Mouse (Mus musculus): ENCODE data around the gene Kcnj15. TPM values are rescaled to one million over a fixed set of nuclear protein-coding genes. Genes with fewer than 3 reads are reported as not detected.

Kcnj15 gene
- polyA plus RNA-seq, 2 experiments: 3.3 to 4.0 TPM

DNA sequence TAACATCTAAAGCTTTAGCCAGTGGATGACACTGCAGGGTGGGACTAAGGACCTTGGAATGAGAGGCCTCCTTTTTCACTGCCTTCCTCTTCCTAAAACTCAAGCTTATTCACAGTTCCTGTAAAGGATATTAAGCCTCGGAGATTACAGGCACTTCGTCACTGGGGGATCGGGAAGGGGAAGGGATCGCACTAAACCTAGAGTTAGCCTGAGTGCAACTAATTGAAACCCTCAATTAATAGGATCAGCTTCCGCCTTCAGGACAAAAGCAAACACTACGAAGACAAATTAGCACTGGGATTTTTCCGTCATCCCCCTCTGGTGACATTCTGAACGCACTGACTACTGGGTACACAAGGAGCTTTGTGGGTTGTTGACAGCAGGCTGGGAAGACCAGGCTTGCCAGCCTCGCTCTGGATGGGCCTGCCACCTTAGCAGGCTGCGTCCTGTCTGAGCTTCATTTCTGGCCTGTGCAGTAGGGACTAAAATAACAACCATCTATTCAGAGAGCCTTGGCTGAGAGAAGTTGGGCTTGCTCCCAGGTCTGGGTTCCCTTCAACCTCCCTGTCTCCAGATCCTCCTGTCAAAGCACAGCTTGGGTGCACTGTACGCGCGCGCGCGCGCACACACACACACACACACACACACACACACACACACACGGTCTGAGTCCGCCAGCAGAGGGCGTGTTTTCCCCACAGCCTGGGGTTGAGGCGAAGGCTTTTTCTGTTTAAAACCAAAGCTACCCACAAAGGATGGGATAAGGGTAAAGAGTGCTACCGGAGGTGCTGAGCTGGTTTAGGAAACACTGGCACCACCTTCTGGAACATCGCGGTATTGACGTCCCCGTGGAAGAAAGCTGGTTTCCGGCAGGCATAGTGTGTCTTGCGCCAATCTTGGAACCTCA, 83.8 kb downstream of the Kcnj15 start:
- Histone ChIP-seq H3K4me2 (replicated peaks; ENCODE audit: low read depth, low read length, severe bottlenecking) (peak overlapping the region; percentile 18; the same call in 1 of the 2 replicates), H3K27me3 (ENCODE audit: control insufficient read depth, insufficient read depth, low read length) (no peaks in the 10 kb centered on the region), H3K27ac (replicated peaks; ENCODE audit: low read depth, low read length) (no peak overlapping the region), H3K9me3 (ENCODE audit: control insufficient read depth, low read length) (no peaks in the 10 kb centered on the region), H3K4me1 (ENCODE audit: control insufficient read depth, insufficient read depth, low read length) (0 out of 2 replicates have a peak, but pooled peaks cover 7% of the 10 kb centered on the region), H3K36me3 (ENCODE audit: control insufficient read depth, insufficient read depth, low read length) (no peaks in the 10 kb centered on the region), H3K9ac (ENCODE audit: low read depth, low read length, severe bottlenecking) (no peak overlapping the region), H3K4me3 (replicated peaks; ENCODE audit: low read length) (peak overlapping the region; percentile 16; the same call in 1 of the 2 replicates)
- peak; percentile 80 for ATAC-seq (ENCODE audit: low FRiP score, low read depth)
- DNase-seq (ENCODE audit: low spot score): peak; percentile 82
- no peak for TF ChIP-seq POLR2A (IDR thresholded peaks at IDR 0.05; ENCODE audit: borderline replicate concordance, extremely low read depth, insufficient read depth, insufficient read length)
- WGBS: 27% methylated on average over 28 of the region's 28 CpGs

DNA sequence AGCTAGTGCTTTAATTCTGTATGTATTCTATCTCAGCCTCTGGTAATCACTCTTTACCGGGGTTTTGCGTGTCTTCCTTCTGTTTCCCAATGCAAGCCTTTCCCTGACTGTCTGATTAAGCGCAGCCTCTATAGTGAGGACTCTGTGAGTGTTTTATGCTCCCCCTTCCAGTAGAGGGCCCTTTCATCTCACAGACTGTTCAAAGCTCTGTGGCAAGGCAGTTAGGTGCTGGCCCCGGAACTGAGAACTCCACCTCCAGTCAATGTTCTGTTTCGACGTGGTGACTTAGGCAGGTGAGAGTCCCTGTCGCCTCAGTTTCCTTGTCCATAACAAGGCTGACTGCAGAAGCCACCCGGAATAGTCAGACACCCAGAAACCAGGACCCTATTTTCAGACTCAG, 84.7 kb downstream of the Kcnj15 start:
- Histone ChIP-seq H3K9me3 (ENCODE audit: control insufficient read depth, low read length) (no peaks in the 10 kb centered on the region), H3K9ac (ENCODE audit: low read depth, low read length, severe bottlenecking) (no peak overlapping the region), H3K36me3 (ENCODE audit: control insufficient read depth, insufficient read depth, low read length) (no peaks in the 10 kb centered on the region), H3K4me3 (replicated peaks; ENCODE audit: low read length) (no peak overlapping the region), H3K4me2 (replicated peaks; ENCODE audit: low read depth, low read length, severe bottlenecking) (no peak overlapping the region), H3K27ac (replicated peaks; ENCODE audit: low read depth, low read length) (no peak overlapping the region), H3K4me1 (ENCODE audit: control insufficient read depth, insufficient read depth, low read length) (0 out of 2 replicates have a peak, but pooled peaks cover 7% of the 10 kb centered on the region), H3K27me3 (ENCODE audit: control insufficient read depth, insufficient read depth, low read length) (no peaks in the 10 kb centered on the region)
- no peak for TF ChIP-seq POLR2A (IDR thresholded peaks at IDR 0.05; ENCODE audit: borderline replicate concordance, extremely low read depth, insufficient read depth, insufficient read length)
- no peak for ATAC-seq (ENCODE audit: low FRiP score, low read depth)
- DNase-seq (ENCODE audit: low spot score): no peak
- 75% methylated on average over 8 of the region's 8 CpGs for WGBS

DNA sequence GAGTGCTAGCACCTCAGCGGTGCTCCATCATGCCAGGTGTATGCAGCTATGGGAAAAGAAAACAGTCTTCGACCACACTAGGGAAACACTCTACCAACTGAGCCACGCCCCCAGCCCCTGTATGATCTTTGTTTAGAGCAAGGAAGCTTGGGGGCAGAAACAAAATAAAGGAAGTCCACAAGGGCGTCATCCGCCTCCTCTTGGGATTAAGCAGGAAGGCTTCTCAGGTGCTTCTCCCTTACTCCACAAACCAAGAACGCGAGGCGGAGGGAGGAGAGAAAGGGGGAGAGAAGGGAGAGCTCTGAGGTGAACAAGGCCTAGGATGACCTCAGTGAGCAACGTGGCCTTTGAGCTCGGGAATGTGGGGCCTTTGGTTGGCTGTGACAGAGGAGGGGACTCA, 87.6 kb downstream of the Kcnj15 start:
- Histone ChIP-seq H3K4me2 (replicated peaks; ENCODE audit: low read depth, low read length, severe bottlenecking) (no peak overlapping the region), H3K9me3 (ENCODE audit: control insufficient read depth, low read length) (no peaks in the 10 kb centered on the region), H3K4me1 (ENCODE audit: control insufficient read depth, insufficient read depth, low read length) (0 out of 2 replicates have a peak, but pooled peaks cover 7% of the 10 kb centered on the region), H3K27me3 (ENCODE audit: control insufficient read depth, insufficient read depth, low read length) (no peaks in the 10 kb centered on the region), H3K4me3 (replicated peaks; ENCODE audit: low read length) (no peak overlapping the region), H3K36me3 (ENCODE audit: control insufficient read depth, insufficient read depth, low read length) (no peaks in the 10 kb centered on the region), H3K9ac (ENCODE audit: low read depth, low read length, severe bottlenecking) (no peak overlapping the region), H3K27ac (replicated peaks; ENCODE audit: low read depth, low read length) (no peak overlapping the region)
- DNase-seq (ENCODE audit: low spot score) (no peak), ATAC-seq (ENCODE audit: low FRiP score, low read depth) (no peak)
- WGBS: 74% methylated on average over 10 of the region's 10 CpGs
- TF ChIP-seq POLR2A (IDR thresholded peaks at IDR 0.05; ENCODE audit: borderline replicate concordance, extremely low read depth, insufficient read depth, insufficient read length): no peak

DNA sequence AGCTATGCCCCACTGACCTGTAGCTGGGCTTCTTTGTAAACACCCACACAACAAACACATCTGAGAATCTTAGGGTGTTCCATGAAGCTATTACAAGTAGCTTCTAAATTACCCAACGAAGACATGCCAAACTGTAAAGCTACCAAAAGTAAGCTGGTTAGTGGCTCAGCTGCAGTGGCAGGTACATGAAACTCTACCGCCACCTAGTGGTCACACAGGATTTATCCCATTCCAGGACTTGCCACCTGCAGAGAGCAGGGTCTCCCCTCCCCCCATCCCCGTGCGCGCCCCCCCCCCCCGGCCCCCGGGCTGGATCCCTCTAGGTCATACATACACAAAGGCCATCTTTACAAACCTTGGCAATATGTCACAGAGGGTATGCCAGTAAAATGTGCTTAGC, 88.5 kb downstream of the Kcnj15 start:
- no peak overlapping the region for H3K4me3 ChIP-seq (replicated peaks; ENCODE audit: low read length)
- H3K4me1 ChIP-seq (ENCODE audit: control insufficient read depth, insufficient read depth, low read length): 0 out of 2 replicates have a peak, but pooled peaks cover 4% of the 10 kb centered on the region
- H3K27ac ChIP-seq (replicated peaks; ENCODE audit: low read depth, low read length): no peak overlapping the region
- no peaks in the 10 kb centered on the region for H3K36me3 ChIP-seq (ENCODE audit: control insufficient read depth, insufficient read depth, low read length)
- no peak for TF ChIP-seq POLR2A (IDR thresholded peaks at IDR 0.05; ENCODE audit: borderline replicate concordance, extremely low read depth, insufficient read depth, insufficient read length)
- peak; percentile 92 for DNase-seq (ENCODE audit: low spot score)
- H3K9ac ChIP-seq (ENCODE audit: low read depth, low read length, severe bottlenecking): no peak overlapping the region
- H3K27me3 ChIP-seq (ENCODE audit: control insufficient read depth, insufficient read depth, low read length): no peaks in the 10 kb centered on the region
- no peak overlapping the region for H3K4me2 ChIP-seq (replicated peaks; ENCODE audit: low read depth, low read length, severe bottlenecking)
- ATAC-seq (ENCODE audit: low FRiP score, low read depth): no peak
- H3K9me3 ChIP-seq (ENCODE audit: control insufficient read depth, low read length): no peaks in the 10 kb centered on the region
- WGBS: 7% methylated on average over 5 of the region's 7 CpGs

DNA sequence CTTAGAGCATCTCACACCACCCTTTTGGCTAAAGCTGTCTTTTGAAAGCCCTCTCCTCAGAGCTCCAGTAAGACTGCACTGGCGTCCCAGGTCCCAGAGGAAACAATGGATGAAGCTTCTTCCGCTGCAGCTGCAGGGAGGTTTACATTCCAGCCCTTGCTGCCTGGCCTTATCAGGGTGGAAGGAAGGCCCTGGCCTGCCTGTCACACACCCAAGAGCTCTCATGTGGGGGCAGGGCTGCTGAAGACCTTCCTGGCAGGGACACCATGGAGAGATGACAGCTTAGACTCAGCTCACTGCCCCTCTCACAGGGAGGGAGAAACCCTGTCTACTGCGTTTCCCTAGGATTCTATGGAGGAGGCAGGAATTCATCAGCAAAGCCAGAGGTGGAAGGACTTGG, 89.8 kb downstream of the Kcnj15 start:
- ATAC-seq (ENCODE audit: low FRiP score, low read depth) (no peak), DNase-seq (ENCODE audit: low spot score) (no peak)
- no peak for TF ChIP-seq POLR2A (IDR thresholded peaks at IDR 0.05; ENCODE audit: borderline replicate concordance, extremely low read depth, insufficient read depth, insufficient read length)
- no peaks in the 10 kb centered on the region for H3K36me3 ChIP-seq (ENCODE audit: control insufficient read depth, insufficient read depth, low read length)
- no peaks in the 10 kb centered on the region for H3K27me3 ChIP-seq (ENCODE audit: control insufficient read depth, insufficient read depth, low read length)
- H3K4me2 ChIP-seq (replicated peaks; ENCODE audit: low read depth, low read length, severe bottlenecking): no peak overlapping the region
- no peak overlapping the region for H3K9ac ChIP-seq (ENCODE audit: low read depth, low read length, severe bottlenecking)
- no peak overlapping the region for H3K27ac ChIP-seq (replicated peaks; ENCODE audit: low read depth, low read length)
- no peaks in the 10 kb centered on the region for H3K9me3 ChIP-seq (ENCODE audit: control insufficient read depth, low read length)
- no peaks in the 10 kb centered on the region for H3K4me1 ChIP-seq (ENCODE audit: control insufficient read depth, insufficient read depth, low read length)
- H3K4me3 ChIP-seq (replicated peaks; ENCODE audit: low read length): no peak overlapping the region
- WGBS: 38% methylated on average over 3 of the region's 3 CpGs

Measured in limb, embryonic 14.5 days (tissue).